Mouse (Mus musculus) heart, adult 8-10 months (tissue): Measurements from ENCODE around the gene Acsm2. TPM values are rescaled to one million over a fixed set of nuclear protein-coding genes. Genes with fewer than 3 reads are reported as not detected.
"Not testable (repeated sequence)": the region's sequence is repeated elsewhere in the genome, so short reads cannot be mapped to it uniquely, and the experiment has no call there.

Experiments used
- DNase-seq: peaks from one replicate; pipeline ENCODE4 v3.0.0; 2022; ENCODE audit warnings: low spot score
- total RNA-seq, 4 experiments: library from RNA; stranded (reverse); gene quantifications; 2 replicates each; pipeline ENCODE4 v1.2.4; 2022

Acsm2 gene
- total RNA-seq, 4 experiments from 2014 or later: not detected

GRCm38 (mm10) chr7:119562476-119562875, 8.3 kb downstream of the Acsm2 start:
- not testable (repeated sequence) for DNase-seq

DNA sequence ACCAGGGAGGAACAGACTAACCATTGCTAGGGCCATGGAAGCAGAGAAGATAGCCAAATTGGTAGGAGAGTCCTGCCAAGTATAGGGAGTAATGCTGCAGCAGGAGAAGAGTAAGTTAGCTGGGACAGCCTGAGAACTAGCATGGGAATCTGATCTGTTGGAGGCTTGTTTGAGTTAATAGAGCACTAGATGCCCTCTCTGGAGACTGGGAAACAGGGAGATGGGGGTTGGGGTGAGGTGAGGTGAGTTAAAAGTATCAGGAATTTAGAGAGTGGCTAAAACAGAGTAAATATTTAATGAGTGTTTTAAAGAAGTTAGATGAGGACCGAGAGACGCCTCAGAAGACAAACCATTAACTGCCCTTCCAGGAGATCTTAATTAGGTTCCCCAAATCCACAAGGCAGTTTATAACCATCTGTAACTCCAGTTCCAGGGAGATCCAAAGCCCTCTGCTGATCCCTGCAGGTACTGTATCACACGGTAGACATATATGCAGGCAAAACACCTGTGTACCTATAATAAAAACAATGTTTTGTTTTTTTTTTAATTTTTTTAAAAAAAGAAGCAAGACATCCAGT, 40.5 kb downstream of the Acsm2 start:
- no peak for DNase-seq

DNA sequence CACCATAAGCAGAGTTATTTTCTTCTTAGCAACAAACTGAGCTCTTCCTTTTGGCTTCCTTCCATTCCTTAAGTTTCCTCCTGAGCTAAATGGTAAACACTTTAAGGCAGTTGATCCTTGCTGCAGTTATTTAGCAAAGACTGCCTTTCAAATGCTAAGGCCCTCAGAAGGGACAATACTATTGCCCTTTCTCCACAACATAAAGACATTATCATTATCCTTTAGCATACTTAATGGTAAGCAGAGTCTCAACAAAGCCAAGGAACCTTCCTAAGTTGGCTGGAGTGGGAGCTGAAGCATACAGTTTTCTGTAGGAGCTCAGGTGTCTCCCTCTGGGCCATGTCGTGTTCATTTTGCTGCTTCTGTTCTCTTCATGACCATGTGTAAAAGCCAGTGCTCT, 41.2 kb downstream of the Acsm2 start:
- no peak for DNase-seq

DNA sequence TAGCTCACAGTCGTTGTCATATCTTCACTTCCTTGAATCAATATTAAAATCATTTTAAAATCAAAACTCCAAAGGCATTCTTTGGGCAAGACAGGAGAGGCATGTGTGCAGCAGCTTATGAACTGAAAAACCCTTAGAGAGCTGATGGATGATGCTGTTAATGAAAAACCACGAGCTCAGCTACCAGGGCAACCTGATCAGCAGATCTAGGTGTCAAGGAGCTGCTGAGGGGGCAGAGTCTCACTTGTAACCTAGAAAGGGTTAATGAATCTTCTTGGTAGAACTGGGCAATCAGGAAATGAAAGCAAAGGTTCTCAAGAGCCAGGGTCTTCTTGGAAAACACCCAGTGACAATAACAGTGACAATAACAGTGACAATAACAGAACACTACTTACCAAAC, 42.4 kb downstream of the Acsm2 start:
- no peak for DNase-seq

GRCm38 (mm10) chr7:119601195-119601953, 47.2 kb downstream of the Acsm2 start:
- DNase-seq: no peak

- DNase-seq: no peak
Observed at GRCm38 (mm10) chr7:119601954-119602317, 47.8 kb downstream of the Acsm2 start.

DNA sequence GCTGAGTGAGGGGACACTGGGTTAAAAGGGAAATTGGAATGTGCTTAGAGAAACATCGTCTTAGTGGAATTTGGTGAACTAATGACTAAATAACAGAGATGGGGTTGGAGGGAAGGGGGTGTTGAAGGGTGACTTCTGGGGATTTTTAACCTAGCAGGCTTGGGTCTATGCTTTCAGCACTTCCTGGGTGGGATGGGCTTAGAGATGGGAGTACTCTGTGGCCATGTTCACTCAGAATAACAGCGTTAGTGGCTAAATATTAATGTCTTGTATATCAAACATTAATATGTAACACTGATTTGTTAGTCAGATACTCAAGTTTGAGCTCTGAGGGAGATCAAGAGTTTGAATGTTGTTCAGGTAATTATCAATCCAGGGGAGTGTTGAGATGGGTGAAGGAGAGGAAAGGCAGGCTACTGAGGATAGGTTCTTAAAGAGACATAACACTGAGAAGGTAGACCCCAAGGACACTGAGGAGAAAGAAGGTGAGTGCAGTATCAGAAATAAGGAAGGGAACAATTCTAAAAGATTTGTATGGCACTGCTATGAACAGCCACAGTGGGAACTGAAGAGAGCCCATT, 50.9 kb downstream of the Acsm2 start:
- DNase-seq: no peak

GRCm38 (mm10) chr7:119605926-119606663, 52.0 kb downstream of the Acsm2 start:
- DNase-seq: no peak

GRCm38 (mm10) chr7:119606664-119607076, 52.5 kb downstream of the Acsm2 start, which contains the start of gene Acsm1:
Gene Acsm1, plus strand, starts transcription at chr7:119607026.
- DNase-seq: no peak

GRCm38 (mm10) chr7:119607796-119608515, 53.8 kb downstream of the Acsm2 start:
- DNase-seq: no peak

- DNase-seq: no peak
Observed at GRCm38 (mm10) chr7:119616531-119616930, 62.4 kb downstream of the Acsm2 start.

- no peak for DNase-seq
Observed at GRCm38 (mm10) chr7:119617593-119617992, 63.5 kb downstream of the Acsm2 start.

DNA sequence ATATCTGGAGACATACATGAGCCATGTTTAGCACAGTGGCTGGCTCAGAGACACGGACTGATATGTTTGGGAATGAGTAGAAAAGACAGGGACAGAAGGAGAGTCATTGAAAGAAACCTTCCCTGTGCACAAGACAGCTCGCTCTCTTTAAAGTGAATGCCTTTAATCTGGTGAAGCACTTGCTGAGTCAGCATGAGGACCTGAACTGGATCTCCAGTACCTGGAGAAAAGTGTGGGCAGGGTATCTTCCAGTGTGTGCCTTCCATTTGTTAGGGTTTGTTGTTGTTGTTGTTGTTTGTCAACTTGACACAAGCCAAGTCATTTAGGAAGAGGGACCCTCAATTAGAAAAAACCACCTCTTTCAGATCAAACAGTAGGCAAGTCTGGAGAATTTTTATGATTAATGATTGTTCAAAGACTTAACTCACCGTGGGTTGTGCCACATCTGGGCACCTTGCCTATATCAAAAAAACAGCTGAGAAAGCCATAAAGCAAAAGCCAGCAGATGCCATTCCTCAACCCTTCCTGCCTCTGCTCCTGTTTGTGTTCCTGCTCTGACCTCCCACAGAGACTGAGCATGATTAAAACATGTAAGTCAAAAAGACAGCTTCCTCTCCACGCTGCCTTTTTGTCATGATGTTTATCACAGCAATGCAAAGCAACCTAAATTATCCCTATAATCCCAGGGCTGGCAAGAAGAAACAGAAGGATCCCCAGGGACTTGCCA, 64.2 kb downstream of the Acsm2 start:
- no peak for DNase-seq

DNA sequence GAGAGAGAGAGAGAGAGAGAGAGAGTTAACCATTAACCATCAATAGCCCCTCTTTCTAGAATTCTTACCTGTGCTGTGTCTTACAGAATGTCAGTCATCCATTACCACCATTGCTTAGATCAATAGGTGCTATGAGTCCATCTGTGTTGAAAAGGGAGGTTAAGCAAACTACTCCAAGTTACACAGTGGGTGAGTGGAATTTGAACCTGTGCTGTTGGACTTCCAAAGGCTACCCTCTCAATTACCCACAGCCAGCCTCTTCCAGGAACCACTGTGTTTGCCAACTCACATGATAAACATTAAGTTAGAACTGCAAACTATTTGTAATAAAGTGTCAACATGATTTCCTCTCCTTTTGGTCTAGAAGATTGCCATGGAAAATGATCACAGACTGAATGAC, 66.0 kb downstream of the Acsm2 start:
- no peak for DNase-seq

DNA sequence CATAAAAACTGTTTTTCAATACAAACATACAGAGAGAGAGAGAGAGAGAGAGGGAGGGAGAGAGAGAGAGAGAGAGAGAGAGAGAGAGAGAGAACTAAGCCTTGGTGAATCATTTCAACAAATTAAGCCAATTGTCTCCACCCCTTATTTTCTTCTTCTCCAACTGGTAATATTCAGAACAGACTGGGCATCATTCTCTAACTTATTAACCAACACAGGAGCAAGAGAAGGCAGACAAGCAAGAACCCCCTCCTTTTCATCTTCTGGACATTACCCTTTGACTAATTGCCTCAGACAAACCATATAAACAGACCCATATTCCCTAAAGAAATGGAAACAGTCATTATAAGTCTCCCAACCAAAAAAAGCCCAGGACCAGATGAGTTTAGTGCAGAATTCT, 84.6 kb downstream of the Acsm2 start:
- DNase-seq: no peak

GRCm38 (mm10) chr7:119642307-119642706, 88.2 kb downstream of the Acsm2 start:
- DNase-seq: no peak

Other genes with a start within 250 kb of the Acsm2 start
- gene Gp2, start 95.1 kb upstream of the Acsm2 start, total RNA-seq: not detected
- gene Umod, start 75.1 kb upstream of the Acsm2 start, total RNA-seq: not detected
- 10 to 100 TPM; 17.1 to 31.6 (median 30.0) TPM for gene Acsm5, start 34.9 kb upstream of the Acsm2 start, total RNA-seq
- under 1 TPM in 1 of 4 experiments, not detected in 3; 0.12 TPM for gene Pdilt, start 30.9 kb upstream of the Acsm2 start, total RNA-seq
- not detected for gene Acsm1, start 52.7 kb downstream of the Acsm2 start, total RNA-seq
- gene Acsm4, start 135.7 kb downstream of the Acsm2 start, total RNA-seq: not detected
- 10 to 100 TPM; 14.9 to 18.8 (median 17.2) TPM for gene Thumpd1, start 166.5 kb downstream of the Acsm2 start, total RNA-seq
- gene Acsm3, start 206.6 kb downstream of the Acsm2 start, total RNA-seq: under 1 TPM; 0.20 to 0.47 (median 0.32) TPM
- 1 to 10 TPM; 1.1 to 3.3 (median 2.4) TPM for gene Rexo5, start 239.7 kb downstream of the Acsm2 start, total RNA-seq
- gene Eri2, start 239.7 kb downstream of the Acsm2 start, total RNA-seq: 1 to 10 TPM; 1.4 to 2.8 (median 2.1) TPM